Mouse (Mus musculus): Measurements from ENCODE around the gene Mthfs.

DNA sequence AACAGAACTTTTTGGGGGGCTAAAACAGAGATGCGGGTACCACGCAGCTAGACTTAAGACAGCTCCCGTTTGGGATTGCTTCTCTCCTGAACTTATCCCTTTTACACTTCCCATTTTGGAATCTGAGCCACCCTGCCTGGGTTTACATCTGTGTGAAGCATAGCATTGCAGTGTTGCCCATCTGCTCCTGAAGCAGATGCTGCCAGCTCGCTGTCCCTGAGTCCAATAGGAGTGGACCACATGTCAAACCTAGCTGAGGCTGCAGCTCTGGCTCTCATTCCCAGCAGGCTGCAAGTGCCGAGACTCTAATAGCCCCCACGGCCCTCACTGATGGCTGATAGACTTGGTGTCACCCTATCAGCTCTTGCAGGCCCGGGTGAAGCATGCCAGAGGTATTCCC is 63.3 kb downstream of the Mthfs start:
- TF ChIP-seq CTCF (IDR thresholded peaks at IDR 0.05; ENCODE audit: low read depth) = no peak
- no peak for TF ChIP-seq EP300 (IDR thresholded peaks at IDR 0.05; ENCODE audit: low read depth)
